Mouse (Mus musculus): ENCODE results near the gene Sectm1a.
"Not testable (repeated sequence)": the region's sequence is repeated elsewhere in the genome, so short reads cannot be mapped to it uniquely, and the experiment has no call there.

Sectm1a gene

DNA sequence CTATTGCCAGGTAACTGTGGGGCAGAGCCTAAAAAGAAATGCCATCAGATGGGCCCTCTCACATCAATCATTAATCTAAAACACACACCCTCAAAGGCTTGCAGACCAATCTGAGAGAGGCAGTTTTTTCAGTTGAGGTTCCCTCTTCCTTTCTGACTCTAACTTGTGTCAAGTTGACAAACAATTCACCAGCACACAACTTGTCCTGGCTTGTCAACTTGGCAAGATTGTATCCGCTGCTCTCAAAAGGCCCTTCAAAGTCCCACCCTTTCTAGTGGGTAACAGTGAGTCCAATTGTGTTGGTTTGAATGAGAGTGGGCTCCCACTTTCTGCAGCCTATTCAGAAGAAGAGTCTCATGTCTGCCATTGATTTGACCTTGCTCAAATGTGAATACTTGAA lies 35.7 kb downstream of the Sectm1a start:
- no peak for DNase-seq

DNA sequence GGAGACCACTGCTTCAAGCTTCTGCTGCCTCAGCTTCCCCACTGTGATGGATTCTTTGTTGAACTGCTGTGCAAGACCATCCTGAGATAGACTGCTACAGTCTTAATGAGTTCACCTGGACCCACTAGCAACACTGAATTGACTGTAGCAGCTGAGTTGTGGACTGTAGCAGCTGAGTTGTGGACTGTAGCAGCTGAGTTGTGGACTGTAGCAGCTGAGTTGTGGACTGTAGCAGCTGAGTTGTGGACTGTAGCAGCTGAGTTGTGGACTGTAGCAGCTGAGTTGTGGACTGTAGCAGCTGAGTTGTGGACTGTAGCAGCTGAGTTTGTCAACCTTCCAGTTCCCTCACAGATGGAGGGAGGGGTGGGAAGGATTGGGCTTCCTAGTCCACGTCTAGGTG lies 38.0 kb downstream of the Sectm1a start:
- DNase-seq, result not testable (repeated sequence)

DNA sequence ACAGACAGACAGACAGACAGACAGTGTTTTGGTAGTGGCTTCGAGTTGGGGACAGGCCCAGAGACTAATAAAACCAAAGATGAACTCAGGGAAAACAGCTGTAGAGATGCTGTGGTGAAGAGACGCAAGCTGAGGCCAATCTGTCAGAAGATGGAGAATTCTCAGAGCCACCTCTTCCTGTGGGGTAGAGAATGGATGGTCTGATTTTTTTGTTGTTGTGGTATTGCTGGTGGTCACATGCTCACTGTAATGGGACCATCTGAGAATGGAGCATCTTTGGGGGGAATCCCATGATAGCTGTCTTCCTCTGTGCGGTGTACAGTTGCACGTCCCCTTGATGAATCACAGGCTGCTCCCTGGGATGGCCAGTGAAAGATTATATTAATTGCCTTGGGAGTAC lies 38.5 kb downstream of the Sectm1a start:
- DNase-seq, result no peak

DNA sequence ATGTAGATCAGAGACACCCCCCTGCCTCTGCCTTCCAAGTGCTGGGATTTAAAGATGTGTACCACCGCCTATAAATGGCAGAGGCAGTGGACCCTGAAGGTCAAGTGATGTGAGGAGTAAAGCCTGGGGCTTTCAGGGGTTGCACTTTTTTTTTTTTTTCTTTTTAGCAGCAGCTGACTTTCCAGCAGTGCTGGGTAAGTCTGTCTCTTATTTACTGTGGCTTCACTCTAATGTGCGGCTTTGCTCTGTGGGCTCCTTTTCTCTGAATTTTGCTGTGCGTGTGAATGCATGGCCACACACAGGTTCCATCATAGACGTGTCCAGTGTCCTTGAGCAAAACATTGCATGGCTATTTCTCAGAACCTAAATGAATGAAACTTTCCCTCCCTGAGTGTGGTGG lies 39.4 kb downstream of the Sectm1a start:
- no peak for DNase-seq

DNA sequence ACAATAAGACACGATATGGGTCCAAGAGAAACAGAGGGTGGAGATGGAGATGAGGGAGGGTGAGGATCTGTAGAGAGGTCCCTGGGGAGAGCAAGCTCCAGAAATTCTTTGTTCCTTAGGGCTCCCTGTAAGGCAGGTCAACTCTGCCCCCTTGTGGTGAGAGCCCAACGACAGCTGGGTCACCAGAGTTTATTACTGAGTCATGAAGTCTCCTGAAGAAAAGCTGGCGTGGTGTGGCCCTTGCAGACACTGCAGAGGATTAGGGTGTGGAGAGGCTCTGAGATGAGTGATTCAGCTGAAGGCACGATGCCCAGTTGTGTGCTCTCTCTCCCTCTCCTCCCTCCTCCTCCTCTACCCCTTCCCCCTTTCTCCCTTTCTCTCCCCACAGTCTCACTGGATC lies 39.8 kb downstream of the Sectm1a start:
- DNase-seq, result peak; percentile 83

DNA sequence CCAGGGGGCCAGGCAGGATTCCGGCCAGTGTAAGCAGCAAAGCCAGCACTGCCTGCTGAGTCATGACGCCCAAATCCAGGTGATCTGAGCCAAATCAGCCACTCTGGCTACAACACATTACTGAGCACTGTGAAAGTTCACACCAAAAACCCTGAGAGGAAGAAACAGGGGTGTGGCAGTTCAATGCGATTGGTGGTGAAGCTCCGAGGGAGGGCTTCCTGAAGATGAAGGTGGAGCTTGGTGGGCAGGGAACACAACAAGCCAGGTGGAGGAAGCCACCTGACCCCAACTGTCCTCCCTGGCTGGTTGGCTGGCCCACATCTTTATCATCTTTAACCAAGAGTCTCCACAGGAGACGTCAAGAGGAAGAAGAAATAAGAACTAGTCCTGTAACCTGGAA lies 41.7 kb downstream of the Sectm1a start, which contains the start of gene Cd7:
Cd7 (minus strand) TSS at position 117 of the 400 bp plus-strand sequence.
- peak; percentile 50 for DNase-seq

DNA sequence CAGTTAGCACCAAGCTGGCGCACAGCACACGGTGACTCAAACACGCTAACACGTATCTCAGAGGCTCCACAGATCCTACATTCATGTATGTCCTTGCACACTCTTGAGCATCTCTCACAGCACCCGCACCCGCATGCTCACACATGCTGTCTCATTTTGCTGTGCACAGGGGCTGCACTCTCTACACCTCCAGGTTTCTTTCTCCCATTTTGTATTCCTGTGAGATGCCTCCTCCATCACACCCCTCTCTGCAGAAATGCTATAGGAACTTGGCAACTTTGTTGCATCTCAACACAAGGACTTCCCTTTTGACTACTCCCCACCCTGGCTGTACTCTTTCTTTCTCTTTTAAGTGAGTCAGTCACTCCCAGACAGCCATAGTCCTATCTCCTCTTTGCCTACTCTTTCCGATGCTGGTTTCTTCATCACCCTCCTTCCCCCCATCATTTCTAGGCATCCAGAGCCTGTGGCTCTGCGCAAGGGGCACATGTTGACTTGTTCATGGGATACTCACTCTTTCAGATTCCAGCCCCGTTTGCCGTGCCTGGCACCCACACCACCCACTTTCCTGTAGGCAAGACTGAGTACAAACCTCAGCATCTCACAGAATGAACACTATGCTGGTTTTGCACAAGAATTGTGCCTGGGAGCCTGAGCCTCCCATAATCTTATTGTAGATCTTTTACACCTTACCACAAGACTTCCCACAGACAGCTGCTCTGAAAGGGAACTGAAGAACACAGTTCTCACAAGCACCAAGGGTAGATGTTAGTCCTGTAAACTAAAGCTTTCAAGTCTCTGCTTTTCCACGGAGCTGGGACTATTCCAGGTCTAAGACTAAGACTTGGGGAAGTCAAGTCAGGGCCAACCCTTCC lies 42.4 kb downstream of the Sectm1a start:
- DNase-seq, result peak; percentile 35

DNA sequence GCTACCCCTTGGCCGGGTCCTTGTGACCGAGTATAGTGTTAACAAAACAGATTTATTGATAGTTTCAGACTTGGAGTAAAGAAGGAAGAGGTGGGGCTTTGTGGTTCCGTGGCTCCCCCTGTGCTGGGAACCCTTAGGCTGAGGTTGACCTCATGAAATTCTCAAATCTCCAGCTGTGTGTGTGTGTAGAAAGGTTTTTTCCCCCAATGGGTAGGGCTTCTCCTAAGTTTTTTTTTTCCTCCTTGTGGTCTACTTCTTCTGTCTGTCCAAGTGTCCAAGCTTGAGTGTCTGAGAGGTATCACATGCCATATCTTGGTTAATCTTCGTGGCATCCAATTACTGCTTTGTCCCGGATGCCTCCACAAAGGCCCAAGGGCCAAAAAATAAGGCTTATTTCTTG lies 47.9 kb downstream of the Sectm1a start:
- no peak for DNase-seq

DNA sequence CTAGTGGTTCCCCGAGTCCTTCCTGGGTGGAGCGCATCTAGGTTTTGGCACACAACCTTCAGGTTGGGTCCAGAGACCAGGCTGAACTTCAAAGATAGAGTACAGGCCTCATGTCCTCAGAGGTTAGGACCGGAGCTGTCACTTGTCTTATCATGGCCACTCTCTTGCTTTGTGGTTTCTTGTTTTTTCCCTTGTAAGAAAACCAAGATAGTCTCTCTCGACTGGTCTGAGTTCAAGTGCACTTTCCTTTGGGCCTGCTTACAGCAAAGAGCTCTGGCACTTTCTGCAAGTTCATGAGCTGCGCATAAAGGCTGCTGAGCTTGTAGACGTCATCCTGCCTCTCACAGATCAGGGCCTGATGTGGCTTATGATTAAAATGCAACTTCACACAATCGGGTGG lies 53.8 kb downstream of the Sectm1a start:
- DNase-seq, result no peak

DNA sequence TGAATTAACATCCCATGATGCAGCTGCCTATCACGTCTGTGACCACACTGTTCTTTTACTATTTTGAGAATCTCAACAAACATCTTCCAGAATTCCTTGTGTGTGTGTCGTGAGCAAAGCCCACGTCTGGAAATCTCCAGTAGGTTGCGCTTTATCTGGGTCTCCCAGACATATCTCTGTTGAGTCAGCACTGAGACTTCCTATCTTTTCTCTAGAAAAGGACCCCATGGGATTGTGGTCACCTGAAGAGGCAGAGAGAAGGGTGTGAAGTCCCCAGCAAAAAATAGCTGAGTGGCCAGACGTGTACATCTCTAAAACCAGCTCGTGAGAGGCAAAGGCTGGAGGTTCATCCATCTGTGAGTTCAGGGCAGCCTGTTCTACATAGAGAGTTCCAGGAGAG lies 56.9 kb downstream of the Sectm1a start:
- DNase-seq, result no peak

DNA sequence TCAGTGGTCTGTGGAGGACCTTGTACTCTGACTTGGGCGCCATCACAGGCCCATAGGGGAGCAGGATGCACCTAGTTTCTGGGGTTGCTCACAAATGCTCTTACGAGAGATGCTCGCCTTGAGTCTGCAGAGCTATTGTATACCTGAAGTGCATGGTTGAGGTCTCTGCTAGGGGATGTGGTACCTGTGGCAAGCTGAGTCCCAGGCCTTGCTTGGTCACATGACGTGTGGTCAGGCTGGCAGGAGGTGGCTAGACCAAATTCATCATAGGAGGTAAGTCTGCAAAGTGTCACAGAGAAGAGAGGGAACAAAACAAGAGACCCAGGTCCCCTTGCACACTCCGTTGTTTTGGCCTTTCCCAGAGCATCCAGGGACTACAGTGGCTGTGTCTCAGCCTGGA lies 61.5 kb downstream of the Sectm1a start:
- no peak for DNase-seq

DNA sequence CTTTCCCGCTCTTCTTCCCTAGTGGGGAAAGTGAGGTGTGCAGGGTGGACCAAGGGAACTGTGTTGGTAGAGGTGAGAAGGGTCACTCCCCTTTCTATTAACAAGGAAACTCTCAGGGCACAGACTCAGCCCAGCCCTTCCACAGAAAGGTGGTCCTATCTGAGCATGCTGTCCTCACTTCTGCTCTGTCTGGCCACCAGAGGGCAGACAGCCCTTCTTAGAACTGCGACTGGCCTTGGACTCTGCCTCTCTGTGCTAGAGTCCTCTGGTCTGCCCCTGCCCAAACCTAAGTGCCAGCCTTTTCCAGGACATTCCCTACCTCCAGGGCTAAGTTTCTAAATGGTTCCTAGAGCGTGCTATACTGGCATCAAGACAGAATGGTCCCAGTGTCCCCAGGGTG lies 63.3 kb downstream of the Sectm1a start:
- peak; percentile 60 for DNase-seq

Measured in thymus, postnatal 14 days (tissue).